Mouse (Mus musculus): ENCODE results near the gene Rgs16.
"Not testable (repeated sequence)": the region's sequence is repeated elsewhere in the genome, so short reads cannot be mapped to it uniquely, and the experiment has no call there.

Gene Rgs16

DNA sequence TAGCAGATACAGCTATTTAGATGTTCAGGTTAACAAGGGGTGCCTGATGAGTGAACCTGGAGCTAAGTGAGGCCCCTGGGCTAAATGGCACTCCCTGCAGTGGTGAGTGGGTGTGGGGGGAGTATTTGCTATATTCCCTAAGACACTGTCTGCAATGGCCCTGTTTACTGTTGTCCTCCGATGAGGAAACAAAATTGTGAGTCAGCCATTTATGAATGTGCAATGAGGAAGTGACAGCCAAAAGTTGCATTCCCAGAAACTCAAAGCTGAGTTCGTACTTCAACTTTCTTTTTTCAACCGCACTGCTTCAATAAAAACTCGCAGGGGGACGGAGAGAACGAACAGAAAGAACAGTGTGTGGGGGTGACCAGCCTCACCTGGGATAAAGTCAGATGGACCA lies 12.4 kb downstream of the Rgs16 start:
- DNase-seq = no peak

DNA sequence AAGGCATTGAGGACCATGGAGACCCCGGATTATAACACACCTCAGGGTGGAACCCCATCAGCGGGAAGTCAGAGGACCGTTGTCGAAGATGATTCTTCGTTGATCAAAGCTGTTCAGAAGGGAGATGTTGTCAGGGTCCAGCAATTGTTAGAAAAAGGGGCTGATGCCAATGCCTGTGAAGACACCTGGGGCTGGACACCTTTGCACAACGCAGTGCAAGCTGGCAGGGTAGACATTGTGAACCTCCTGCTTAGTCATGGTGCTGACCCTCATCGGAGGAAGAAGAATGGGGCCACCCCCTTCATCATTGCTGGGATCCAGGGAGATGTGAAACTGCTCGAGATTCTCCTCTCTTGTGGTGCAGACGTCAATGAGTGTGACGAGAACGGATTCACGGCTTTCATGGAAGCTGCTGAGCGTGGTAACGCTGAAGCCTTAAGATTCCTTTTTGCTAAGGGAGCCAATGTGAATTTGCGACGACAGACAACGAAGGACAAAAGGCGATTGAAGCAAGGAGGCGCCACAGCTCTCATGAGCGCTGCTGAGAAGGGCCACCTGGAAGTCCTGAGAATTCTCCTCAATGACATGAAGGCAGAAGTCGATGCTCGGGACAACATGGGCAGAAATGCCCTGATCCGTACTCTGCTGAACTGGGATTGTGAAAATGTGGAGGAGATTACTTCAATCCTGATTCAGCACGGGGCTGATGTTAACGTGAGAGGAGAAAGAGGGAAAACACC lies 13.7 kb downstream of the Rgs16 start:
- DNase-seq = no peak

DNA sequence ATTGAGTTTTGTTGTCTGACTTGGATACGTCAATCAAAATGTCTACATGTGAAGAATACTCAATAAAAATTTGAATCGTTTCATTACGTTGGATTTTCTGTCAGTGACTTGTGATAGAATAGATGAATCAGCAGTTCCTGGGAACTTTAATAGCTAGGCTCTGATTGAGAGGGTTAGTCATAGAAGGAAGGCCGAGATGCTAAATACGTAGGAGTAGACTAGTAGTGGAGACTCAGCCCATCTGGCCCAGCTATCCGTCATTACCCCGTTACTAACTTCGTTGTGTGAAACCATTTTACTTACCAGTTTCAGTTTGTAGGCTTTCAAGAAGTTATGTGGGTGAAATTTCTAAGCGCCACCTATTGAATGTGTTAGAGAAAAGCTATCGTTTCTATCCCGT lies 24.0 kb downstream of the Rgs16 start:
- no peak for DNase-seq

DNA sequence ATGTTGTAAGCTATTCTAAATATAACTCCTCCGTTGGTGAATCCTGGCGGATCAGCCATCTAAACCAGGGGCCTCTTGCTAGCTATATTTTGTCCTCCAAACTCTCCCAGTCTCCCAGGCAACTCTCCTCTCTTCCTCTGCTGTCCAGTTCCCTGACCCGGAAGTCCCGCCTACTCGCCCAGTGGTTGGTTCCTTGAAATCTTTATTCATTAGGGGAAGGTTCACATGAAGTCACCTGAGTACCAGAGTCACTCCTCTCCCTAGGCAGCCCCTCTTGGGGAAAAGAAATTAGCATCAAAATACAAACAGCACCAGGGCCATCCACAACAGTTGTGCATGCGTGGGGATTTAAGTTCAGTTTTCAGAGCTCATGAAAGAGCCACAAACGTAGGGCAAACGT lies 26.1 kb downstream of the Rgs16 start:
- no peak for DNase-seq

DNA sequence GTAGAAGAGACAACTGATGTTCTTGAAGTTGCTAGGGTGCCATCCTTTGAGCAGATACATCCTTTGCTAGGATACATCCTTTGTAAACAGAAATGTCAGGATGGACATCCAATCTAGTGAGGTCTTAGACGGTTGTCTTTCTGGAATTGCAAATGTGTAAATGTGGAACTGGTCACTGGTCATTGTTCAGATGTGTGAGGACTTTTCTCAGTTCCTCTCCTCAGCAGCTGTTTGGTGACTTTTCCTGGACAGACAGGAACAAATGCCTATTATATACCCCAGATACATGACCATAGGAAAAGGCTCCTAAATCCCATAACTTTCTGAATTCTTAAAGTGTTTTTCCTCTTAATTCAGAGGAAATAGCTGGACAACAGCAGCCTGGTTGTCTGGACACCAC lies 27.1 kb downstream of the Rgs16 start:
- DNase-seq = no peak

DNA sequence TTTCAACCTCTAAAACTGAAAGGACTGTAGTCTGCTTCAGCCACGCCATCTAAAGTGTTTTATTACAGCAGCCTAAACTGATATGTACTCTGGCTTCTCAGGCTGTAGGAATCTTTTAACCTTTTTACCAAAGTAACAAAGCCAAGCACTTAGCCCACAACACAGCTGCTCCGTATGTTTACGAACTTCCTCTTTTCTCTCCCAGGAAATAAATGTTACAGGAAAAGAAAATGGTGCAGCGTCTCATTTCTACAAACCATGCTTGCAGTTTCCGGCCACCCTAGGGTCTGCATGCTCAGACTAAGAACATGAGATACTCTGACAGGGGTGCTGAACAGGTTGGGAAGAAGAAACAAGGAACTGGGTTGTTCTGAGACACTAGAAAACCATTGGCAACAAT lies 28.3 kb downstream of the Rgs16 start:
- no peak for DNase-seq

DNA sequence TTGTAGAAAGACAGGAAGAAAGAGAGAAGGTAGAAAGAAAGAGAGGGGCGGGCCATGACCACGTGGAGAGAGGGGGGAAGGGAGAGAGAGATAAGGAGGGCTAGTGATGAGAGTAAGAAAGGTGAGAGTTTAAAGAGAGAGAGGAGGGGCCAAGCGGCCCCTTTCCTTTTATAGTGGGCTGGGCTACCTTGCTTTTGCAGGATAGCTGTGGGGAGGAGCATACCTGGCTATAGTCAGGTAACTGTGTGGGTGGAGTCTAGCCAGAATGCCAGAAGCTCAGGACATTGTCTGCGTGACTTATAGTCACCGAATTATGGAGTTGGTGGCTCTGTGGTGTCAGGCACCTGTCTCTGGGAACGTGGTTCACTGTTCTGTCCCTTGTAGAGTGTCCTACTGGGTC lies 29.4 kb downstream of the Rgs16 start:
- DNase-seq = not testable (repeated sequence)

DNA sequence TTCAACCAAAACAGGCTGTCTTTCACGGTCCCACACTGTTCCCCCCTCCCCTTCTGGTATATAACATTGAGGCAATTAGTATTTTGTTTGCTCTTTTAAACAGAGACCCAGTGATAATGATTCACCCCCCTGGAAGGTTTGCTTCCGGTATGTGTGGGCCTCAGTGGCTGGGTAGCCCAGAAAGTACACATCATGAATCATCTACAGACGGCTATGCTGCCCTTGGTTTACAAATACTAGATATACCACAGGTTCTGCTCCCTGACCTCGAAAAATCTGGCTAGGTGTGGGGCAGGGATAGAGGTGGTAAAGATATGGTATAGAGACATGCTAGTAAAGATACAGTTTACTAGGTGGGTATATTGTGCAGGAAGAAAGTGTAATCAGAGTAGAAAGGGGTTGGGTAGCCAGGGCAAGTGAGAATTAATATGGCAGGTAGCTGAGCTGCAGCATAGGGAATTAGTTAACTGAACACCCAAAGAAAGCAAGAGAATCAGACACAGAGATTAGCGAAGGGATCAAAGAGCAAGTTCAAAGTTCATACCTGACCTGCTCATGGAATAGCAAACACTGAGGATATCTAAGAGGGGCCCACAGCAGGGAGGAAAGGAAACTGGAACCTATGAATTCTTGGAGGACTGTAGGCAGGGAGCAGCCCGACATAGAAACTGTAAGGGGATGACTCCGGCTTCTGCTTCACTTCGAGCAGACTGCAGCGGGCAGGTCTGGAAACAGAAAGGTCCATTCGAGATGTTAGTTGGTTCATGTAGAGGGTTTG lies 30.0 kb downstream of the Rgs16 start:
- no peak for DNase-seq

DNA sequence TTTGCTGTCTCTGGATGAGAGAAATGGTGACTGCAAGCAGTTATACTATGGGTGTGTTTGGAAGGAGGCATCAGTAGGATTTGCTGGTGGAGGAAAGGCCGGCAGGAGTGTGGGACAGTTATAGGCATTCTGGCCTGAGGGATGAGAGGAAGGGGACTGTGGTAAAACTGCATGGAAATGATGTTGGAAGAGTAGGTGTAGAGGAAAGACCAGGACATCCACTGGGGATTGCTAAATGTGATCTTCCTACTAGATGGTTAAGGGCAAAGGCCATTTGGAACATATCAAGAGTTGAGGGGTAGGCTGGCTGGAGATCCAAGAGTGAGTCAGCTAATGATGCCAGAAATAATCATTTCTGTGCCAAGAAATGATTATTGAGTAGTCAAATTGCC lies 30.6 kb downstream of the Rgs16 start:
- DNase-seq = no peak

DNA sequence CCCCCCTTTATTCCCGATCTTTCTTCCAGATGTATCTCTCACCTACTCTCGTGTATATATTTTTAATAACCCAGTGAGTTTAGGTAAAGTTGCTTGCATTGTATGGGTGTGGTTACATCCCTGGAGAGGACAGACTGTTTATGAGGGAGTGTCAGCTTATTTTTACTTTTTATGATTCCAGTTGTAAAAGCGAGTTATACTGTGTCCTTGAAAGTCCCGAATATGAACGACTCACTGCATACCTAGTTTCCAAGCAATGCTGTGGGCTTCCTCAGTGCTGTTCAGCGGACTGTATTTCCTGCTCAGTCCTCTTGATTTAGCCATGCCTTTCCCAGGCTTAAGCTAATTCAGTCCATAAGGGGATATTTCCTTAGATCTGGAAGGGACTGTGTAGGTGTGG lies 35.0 kb downstream of the Rgs16 start:
- no peak for DNase-seq

DNA sequence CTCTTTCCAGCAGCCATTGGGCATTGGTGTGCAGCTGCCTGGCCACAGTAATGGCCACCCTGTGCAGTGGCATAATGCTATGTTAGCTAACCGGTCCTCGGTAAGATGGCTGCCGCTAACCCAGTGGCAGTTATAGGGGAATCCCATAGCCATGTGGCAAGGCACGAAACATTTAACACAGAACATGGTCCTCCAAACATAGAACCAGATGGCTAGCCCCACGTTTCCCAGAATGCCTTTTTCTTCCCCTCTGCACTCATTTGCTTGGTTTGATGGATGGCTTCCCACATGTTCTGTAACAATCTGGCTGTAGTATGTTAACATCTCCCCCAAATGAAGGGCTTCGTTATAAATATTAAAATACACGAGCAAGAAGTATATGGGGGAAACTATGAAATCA lies 36.1 kb downstream of the Rgs16 start:
- DNase-seq = no peak

DNA sequence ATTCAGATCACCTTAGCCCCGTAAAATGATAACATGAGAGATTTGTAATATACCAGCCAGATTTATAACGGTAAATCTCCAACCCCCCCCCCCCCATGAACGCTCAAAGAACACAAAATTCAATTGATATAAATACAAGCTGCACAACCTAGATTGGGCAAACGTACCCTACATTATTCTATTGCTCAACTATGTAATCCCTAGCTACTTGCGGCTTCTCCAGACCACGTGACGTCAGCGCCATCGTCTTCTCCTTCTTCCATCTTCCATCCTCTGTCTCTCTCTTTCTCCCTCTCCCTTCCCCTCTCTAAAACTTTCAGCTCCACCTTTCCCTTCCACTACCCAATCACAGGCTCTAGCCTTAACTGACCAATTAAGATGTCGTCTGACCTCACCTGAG lies 38.1 kb downstream of the Rgs16 start:
- DNase-seq = no peak

DNA sequence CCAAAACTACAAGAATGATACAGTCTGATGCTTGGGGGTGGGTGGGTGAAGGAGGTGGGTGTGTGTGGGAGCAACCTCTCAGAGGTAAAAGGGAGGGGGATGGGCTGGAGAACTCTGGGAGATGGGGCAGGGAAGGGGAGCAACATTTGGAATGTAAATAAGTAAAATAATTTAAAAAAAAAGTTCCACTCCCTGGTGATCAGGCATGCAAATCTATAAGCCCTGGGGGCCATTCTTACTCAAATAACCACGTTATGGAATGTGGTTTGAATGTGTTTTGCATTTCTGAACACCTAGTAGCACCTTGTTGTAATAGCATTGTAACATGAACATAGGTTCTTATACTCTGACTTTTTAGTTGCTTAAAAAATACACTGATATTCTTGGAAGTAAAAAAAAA lies 43.2 kb downstream of the Rgs16 start:
- no peak for DNase-seq

DNA sequence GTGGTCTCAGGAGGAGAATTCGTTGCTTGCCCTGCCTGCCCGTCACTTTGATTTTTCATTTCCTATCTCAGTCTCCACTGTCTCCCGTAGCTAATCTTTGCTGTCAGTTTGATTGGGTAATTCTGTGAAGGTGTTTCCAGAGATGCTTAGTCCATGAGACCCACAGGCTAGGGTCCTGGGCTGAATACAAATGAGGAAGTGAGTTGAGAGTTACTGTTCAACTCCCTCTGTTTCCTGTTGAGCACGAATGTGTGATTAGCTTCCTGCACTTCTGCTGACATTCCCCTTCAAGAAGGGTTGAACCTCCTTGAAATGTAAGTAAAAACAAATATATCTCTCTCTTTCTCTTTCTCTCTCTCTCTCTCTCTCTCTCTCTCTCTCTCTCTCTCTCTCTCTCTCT lies 45.5 kb downstream of the Rgs16 start:
- no peak for DNase-seq

DNA sequence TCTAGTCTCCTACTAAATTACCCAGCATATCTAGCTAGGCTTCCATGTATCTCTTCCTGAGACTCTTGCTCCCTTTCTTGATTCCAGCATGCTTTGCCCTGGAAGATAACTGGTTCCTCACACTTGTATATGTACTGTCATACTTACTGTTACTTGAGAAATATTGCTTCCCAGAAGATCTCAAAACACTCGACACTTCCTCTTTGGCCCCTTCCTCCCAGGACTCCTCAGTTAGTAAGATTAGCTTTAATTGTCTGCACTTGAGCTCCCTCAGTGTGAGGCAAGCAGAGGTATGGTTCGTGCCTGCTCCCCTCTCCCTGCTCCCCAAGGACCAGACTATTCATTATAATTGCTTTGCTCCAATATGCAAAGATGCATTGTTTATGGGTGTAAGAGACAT lies 50.6 kb downstream of the Rgs16 start:
- DNase-seq = no peak

DNA sequence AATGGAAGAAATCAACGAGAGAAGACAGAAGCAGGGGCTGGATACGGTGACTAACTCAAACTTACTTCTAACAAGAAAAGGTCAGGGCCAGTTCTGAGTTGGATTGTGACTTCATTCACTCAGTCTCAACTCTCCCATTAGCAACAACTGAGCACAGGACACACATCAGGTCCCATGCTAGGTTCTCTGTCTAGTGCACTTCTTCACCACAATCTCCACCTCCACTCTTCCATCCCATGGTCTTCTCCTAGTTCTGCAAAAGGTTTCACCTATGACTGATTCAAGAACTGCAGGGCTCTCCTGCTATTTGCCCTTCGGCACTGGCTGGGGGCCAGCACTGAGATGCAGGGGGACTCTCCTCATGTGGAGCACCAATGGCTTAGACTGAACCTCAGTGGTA lies 54.1 kb downstream of the Rgs16 start:
- DNase-seq = no peak
